Mouse (Mus musculus) liver, adult 2 months (tissue): ENCODE data around the gene Hint1.

Experiments used
- CTCF ChIP-seq: fragments of 200-500 bp; IDR thresholded peaks from 2 replicates; pipeline ENCODE4 v1.5.1; 2011; ENCODE audit warnings: low read depth, low read length, control low read depth
- POLR2A ChIP-seq: fragments of 200-500 bp; IDR thresholded peaks from 2 replicates; pipeline ENCODE4 v1.6.1; 2011; ENCODE audit warnings: low read length, control low read depth; ENCODE audit not compliant: insufficient read depth; ENCODE audit errors: extremely low read depth

- TF ChIP-seq CTCF (no peak), POLR2A (no peak)
These were observed 19.2 kb downstream of the Hint1 start for GRCm38 (mm10) chr11:54885406-54885805.
